Mouse (Mus musculus): ENCODE measurements around the gene Bola2. TPM values are rescaled to one million over a fixed set of nuclear protein-coding genes. Genes with fewer than 3 reads are reported as not detected.

Gene Bola2
- polyA plus RNA-seq, 1 experiment = 182 TPM

GRCm38 (mm10) chr7:126740977-126741376, 45.8 kb downstream of the Bola2 start:
- TF ChIP-seq CTCF (IDR thresholded peaks at IDR 0.05; ENCODE audit: control insufficient read depth, insufficient read depth, low read length) = no peak
- TF ChIP-seq POLR2A (IDR thresholded peaks at IDR 0.05; ENCODE audit: borderline replicate concordance, control insufficient read depth, low read depth, low read length) = no peak
- Histone ChIP-seq H3K4me1 (ENCODE audit: control insufficient read depth, insufficient read depth, low read length) (no peaks in the 10 kb centered on the region; the same call in 1 of the 2 replicates), H3K27ac (ENCODE audit: control insufficient read depth, insufficient read depth, low read depth, low read length, poor library complexity) (no peak overlapping the region), H3K4me3 (replicated peaks; ENCODE audit: control insufficient read depth, low read depth, low read length) (no peak overlapping the region)
- 43% methylated on average over 5 of the region's 5 CpGs for WGBS

GRCm38 (mm10) chr7:126741452-126741851, 46.3 kb downstream of the Bola2 start:
- H3K4me1 ChIP-seq (ENCODE audit: control insufficient read depth, insufficient read depth, low read length) = no peaks in the 10 kb centered on the region; the same call in 1 of the 2 replicates
- no peak overlapping the region for H3K4me3 ChIP-seq (replicated peaks; ENCODE audit: control insufficient read depth, low read depth, low read length)
- TF ChIP-seq POLR2A (IDR thresholded peaks at IDR 0.05; ENCODE audit: borderline replicate concordance, control insufficient read depth, low read depth, low read length) (no peak), CTCF (IDR thresholded peaks at IDR 0.05; ENCODE audit: control insufficient read depth, insufficient read depth, low read length) (no peak)
- H3K27ac ChIP-seq (ENCODE audit: control insufficient read depth, insufficient read depth, low read depth, low read length, poor library complexity) = no peak overlapping the region
- 80% methylated on average over 5 of the region's 5 CpGs for WGBS

DNA sequence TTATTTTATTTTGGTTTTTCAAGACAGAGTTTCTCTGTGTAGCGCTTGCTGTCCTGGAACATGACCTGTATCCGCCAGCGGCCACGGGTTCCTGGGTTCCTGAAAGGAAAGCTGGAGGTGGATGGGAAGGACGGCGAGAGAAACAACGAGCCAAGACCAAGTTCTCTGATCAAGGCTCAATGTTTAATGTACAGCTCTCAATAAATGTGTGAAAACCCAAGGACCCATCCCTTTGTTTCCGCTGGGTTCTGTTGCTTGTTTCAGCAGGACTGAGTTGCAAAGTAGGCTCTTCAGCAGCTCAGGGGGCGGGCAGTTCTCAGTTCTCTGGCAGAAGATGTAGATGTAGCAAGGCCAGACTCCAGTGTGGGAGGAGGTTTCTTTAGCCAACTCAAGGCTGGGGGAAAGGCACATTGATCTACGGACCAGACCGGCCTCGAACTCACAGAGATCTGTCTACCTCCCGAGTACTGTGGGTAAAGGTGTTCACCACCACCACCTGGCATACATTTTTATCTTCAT, 46.8 kb downstream of the Bola2 start:
- no peak for TF ChIP-seq CTCF (IDR thresholded peaks at IDR 0.05; ENCODE audit: control insufficient read depth, insufficient read depth, low read length)
- no peak for TF ChIP-seq POLR2A (IDR thresholded peaks at IDR 0.05; ENCODE audit: borderline replicate concordance, control insufficient read depth, low read depth, low read length)
- H3K27ac ChIP-seq (ENCODE audit: control insufficient read depth, insufficient read depth, low read depth, low read length, poor library complexity) = no peak overlapping the region
- H3K4me1 ChIP-seq (ENCODE audit: control insufficient read depth, insufficient read depth, low read length) = no peaks in the 10 kb centered on the region; the same call in 1 of the 2 replicates
- H3K4me3 ChIP-seq (replicated peaks; ENCODE audit: control insufficient read depth, low read depth, low read length) = no peak overlapping the region
- WGBS = 87% methylated on average over 13 of the region's 13 CpGs

DNA sequence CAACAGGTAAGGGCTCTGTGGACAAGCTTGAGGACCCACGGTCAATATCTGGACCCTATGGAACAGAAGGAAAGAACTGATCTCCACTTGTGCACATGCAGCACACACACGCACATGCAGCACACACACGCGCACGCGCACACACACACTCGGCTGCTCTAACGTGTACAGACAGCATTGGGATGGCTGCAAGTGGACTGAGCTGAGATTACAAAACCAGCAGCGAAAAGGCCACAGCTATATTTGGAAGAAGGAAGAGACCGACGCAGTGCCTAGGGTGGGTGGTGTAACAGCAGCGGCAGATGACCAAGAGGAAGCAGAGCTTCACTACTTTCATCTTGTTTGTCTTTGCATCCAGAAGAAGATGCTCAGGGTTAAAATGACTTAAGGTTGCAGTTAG, 50.9 kb downstream of the Bola2 start:
- TF ChIP-seq CTCF (IDR thresholded peaks at IDR 0.05; ENCODE audit: control insufficient read depth, insufficient read depth, low read length) = no peak
- TF ChIP-seq POLR2A (IDR thresholded peaks at IDR 0.05; ENCODE audit: borderline replicate concordance, control insufficient read depth, low read depth, low read length) = no peak
- 19% methylated on average over 12 of the region's 12 CpGs for WGBS
- Histone ChIP-seq H3K27ac (ENCODE audit: control insufficient read depth, insufficient read depth, low read depth, low read length, poor library complexity) (peak overlapping the region; percentile 92), H3K4me1 (ENCODE audit: control insufficient read depth, insufficient read depth, low read length) (peaks cover 2% of the 10 kb centered on the region; the same call in 1 of the 2 replicates), H3K4me3 (replicated peaks; ENCODE audit: control insufficient read depth, low read depth, low read length) (peak overlapping the region; percentile 49)

DNA sequence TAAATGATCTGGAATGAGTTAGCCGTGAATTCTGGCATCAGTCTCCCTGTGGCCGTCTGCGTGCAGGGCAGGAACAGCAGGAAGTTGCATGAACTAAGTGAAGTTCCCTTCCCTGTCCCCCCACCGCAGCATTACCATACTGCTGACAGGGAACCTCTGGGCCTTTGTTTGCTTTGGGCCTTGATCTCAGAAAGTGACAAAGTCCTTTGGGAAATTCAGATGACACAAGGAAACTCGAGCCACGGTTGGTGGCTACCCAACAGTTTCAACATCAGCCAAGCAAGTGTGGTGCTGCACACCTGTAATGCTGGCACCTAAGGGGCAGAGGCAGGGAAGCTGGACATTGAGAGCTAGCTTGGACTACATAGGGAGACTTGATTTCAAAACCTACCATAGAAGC, 51.6 kb downstream of the Bola2 start:
- 2% methylated on average over 6 of the region's 6 CpGs for WGBS
- H3K4me3 ChIP-seq (replicated peaks; ENCODE audit: control insufficient read depth, low read depth, low read length) = peak overlapping the region; percentile 45
- H3K27ac ChIP-seq (ENCODE audit: control insufficient read depth, insufficient read depth, low read depth, low read length, poor library complexity) = peak overlapping the region; percentile 92
- peaks cover 2% of the 10 kb centered on the region; the same call in 1 of the 2 replicates for H3K4me1 ChIP-seq (ENCODE audit: control insufficient read depth, insufficient read depth, low read length)
- TF ChIP-seq CTCF (IDR thresholded peaks at IDR 0.05; ENCODE audit: control insufficient read depth, insufficient read depth, low read length) (no peak), POLR2A (IDR thresholded peaks at IDR 0.05; ENCODE audit: borderline replicate concordance, control insufficient read depth, low read depth, low read length) (no peak)

- Histone ChIP-seq H3K27ac (ENCODE audit: control insufficient read depth, insufficient read depth, low read depth, low read length, poor library complexity) (peak overlapping the region; percentile 41), H3K4me3 (replicated peaks; ENCODE audit: control insufficient read depth, low read depth, low read length) (no peak overlapping the region), H3K4me1 (ENCODE audit: control insufficient read depth, insufficient read depth, low read length) (peaks cover 6% of the 10 kb centered on the region; the same call in 1 of the 2 replicates)
- WGBS = 75% methylated on average over 7 of the region's 7 CpGs
- no peak for TF ChIP-seq POLR2A (IDR thresholded peaks at IDR 0.05; ENCODE audit: borderline replicate concordance, control insufficient read depth, low read depth, low read length)
- no peak for TF ChIP-seq CTCF (IDR thresholded peaks at IDR 0.05; ENCODE audit: control insufficient read depth, insufficient read depth, low read length)
Measured at GRCm38 (mm10) chr7:126748824-126749223, 53.6 kb downstream of the Bola2 start.

Other genes with a start within 250 kb of the Bola2 start
- gene Atp2a1, start 232.3 kb upstream of the Bola2 start, polyA plus RNA-seq (2011; ENCODE audit: insufficient read depth, insufficient read length, low replicate concordance, missing spikeins) = 12.0 and 13.4 TPM in 2 replicates
- gene Sh2b1, start 220.0 kb upstream of the Bola2 start, polyA plus RNA-seq (2011; ENCODE audit: insufficient read depth, insufficient read length, low replicate concordance, missing spikeins) = 34.4 and 95.0 TPM in 2 replicates
- 16.7 and 36.3 TPM in 2 replicates for gene Tufm, start 208.0 kb upstream of the Bola2 start, polyA plus RNA-seq (2011; ENCODE audit: insufficient read depth, insufficient read length, low replicate concordance, missing spikeins)
- 78.5 and 156 TPM in 2 replicates for gene Atxn2l, start 192.0 kb upstream of the Bola2 start, polyA plus RNA-seq (2011; ENCODE audit: insufficient read depth, insufficient read length, low replicate concordance, missing spikeins)
- 52.3 and 90.2 TPM in 2 replicates for gene Eif3c, start 129.0 kb upstream of the Bola2 start, polyA plus RNA-seq (2011; ENCODE audit: insufficient read depth, insufficient read length, low replicate concordance, missing spikeins)
- 21.2 and 45.7 TPM in 2 replicates for gene Apobr, start 110.5 kb upstream of the Bola2 start, polyA plus RNA-seq (2011; ENCODE audit: insufficient read depth, insufficient read length, low replicate concordance, missing spikeins)
- gene Cln3, start 109.6 kb upstream of the Bola2 start, polyA plus RNA-seq (2011; ENCODE audit: insufficient read depth, insufficient read length, low replicate concordance, missing spikeins) = 98.2 and 269 TPM in 2 replicates
- gene Il27, start 100.5 kb upstream of the Bola2 start, polyA plus RNA-seq (2011; ENCODE audit: insufficient read depth, insufficient read length, low replicate concordance, missing spikeins) = 1.9 and 6.0 TPM in 2 replicates
- 28.1 and 37.6 TPM in 2 replicates for gene Nupr1, start 64.5 kb upstream of the Bola2 start, polyA plus RNA-seq (2011; ENCODE audit: insufficient read depth, insufficient read length, low replicate concordance, missing spikeins)
- 25.8 and 27.0 TPM in 2 replicates for gene Sgf29, start 46.1 kb upstream of the Bola2 start, polyA plus RNA-seq (2011; ENCODE audit: insufficient read depth, insufficient read length, low replicate concordance, missing spikeins)
- 14.2 and 34.1 TPM in 2 replicates for gene Sult1a1, start 19.0 kb upstream of the Bola2 start, polyA plus RNA-seq (2011; ENCODE audit: insufficient read depth, insufficient read length, low replicate concordance, missing spikeins)
- gene Slx1b, start 383 bp downstream of the Bola2 start, polyA plus RNA-seq (2011; ENCODE audit: insufficient read depth, insufficient read length, low replicate concordance, missing spikeins) = 5.0 and 11.1 TPM in 2 replicates
- 370 and 776 TPM in 2 replicates for gene Coro1a, start 12.4 kb downstream of the Bola2 start, polyA plus RNA-seq (2011; ENCODE audit: insufficient read depth, insufficient read length, low replicate concordance, missing spikeins)
- gene Mapk3, start 64.2 kb downstream of the Bola2 start, polyA plus RNA-seq (2011; ENCODE audit: insufficient read depth, insufficient read length, low replicate concordance, missing spikeins) = 78.4 and 117 TPM in 2 replicates
- 20.1 and 40.1 TPM in 2 replicates for gene Gdpd3, start 70.9 kb downstream of the Bola2 start, polyA plus RNA-seq (2011; ENCODE audit: insufficient read depth, insufficient read length, low replicate concordance, missing spikeins)
- gene Ypel3, start 81.6 kb downstream of the Bola2 start, polyA plus RNA-seq (2011; ENCODE audit: insufficient read depth, insufficient read length, low replicate concordance, missing spikeins) = 236 and 411 TPM in 2 replicates
- 7.5 and 13.7 TPM in 2 replicates for gene Tbx6, start 86.1 kb downstream of the Bola2 start, polyA plus RNA-seq (2011; ENCODE audit: insufficient read depth, insufficient read length, low replicate concordance, missing spikeins)
- gene Ppp4c, start 97.1 kb downstream of the Bola2 start, polyA plus RNA-seq (2011; ENCODE audit: insufficient read depth, insufficient read length, low replicate concordance, missing spikeins) = 90.6 and 130 TPM in 2 replicates
- 1.9 TPM in 1 of 2 replicates, not detected in the other for gene Fam57b, start 102.3 kb downstream of the Bola2 start, polyA plus RNA-seq (2011; ENCODE audit: insufficient read depth, insufficient read length, low replicate concordance, missing spikeins)
- not detected in 2 replicates for gene 4930451I11Rik, start 136.2 kb downstream of the Bola2 start, polyA plus RNA-seq (2011; ENCODE audit: insufficient read depth, insufficient read length, low replicate concordance, missing spikeins)
- gene Doc2a, start 152.0 kb downstream of the Bola2 start, polyA plus RNA-seq (2011; ENCODE audit: insufficient read depth, insufficient read length, low replicate concordance, missing spikeins) = not detected in 2 replicates
- 77.2 and 107 TPM in 2 replicates for gene Hirip3, start 166.6 kb downstream of the Bola2 start, polyA plus RNA-seq (2011; ENCODE audit: insufficient read depth, insufficient read length, low replicate concordance, missing spikeins)
- 38.1 and 59.7 TPM in 2 replicates for gene Ino80e, start 167.0 kb downstream of the Bola2 start, polyA plus RNA-seq (2011; ENCODE audit: insufficient read depth, insufficient read length, low replicate concordance, missing spikeins)
- gene Taok2, start 189.3 kb downstream of the Bola2 start, polyA plus RNA-seq (2011; ENCODE audit: insufficient read depth, insufficient read length, low replicate concordance, missing spikeins) = 113 and 149 TPM in 2 replicates
- gene Tmem219, start 227.5 kb downstream of the Bola2 start, polyA plus RNA-seq (2011; ENCODE audit: insufficient read depth, insufficient read length, low replicate concordance, missing spikeins) = 39.9 and 76.2 TPM in 2 replicates
- 4.0 and 17.3 TPM in 2 replicates for gene Kctd13, start 233.5 kb downstream of the Bola2 start, polyA plus RNA-seq (2011; ENCODE audit: insufficient read depth, insufficient read length, low replicate concordance, missing spikeins)

Measured in bone marrow, adult 2 months (tissue).